Mouse (Mus musculus): ENCODE measurements around the gene Slc16a12.

DNA sequence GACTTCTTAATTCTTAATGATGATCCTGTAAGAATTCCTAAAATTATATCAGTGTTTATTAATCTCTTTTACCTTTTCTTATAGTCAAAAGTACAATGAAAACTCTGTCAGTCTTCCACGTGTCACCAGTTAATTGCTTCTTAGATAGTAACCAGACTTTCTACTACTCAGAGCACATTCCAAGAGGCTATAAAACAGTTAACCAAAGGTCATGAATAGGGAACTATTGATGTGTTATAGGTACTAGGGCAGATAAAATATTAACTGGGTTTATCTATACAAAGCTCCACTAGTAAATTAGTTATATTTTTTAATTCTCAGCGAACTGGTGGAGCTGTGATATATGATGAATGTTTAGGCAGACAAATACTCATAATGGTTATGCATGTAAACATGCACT lies 119.6 kb downstream of the Slc16a12 start:
- TF ChIP-seq POLR2A (IDR thresholded peaks at IDR 0.05; ENCODE audit: insufficient read depth, low read depth, low read length) (no peak), CTCF (IDR thresholded peaks at IDR 0.05; ENCODE audit: insufficient read depth, low read depth, low read length) (no peak)

Data from olfactory bulb, adult 2 months (tissue).